ENCODE assay signal across 8 mouse cellular contexts in genomic region chr5:36955366-36955765, GRCm38 (mm10). TPM values are rescaled to one million over a fixed set of nuclear protein-coding genes. Genes with fewer than 3 reads are reported as not detected.
A peak's percentile ranks its signal among the peaks of the same experiment; 100 is the strongest.
DNase-seq lines count a peak whose midpoint lies in the region; ATAC-seq and TF ChIP-seq lines count a peak whose summit lies in the region.

No protein-coding gene starts in this region.

- ATAC-seq in G1E (ENCODE audit: extremely low read depth, insufficient number of reproducible peaks, low FRiP score, poor library complexity, severe bottlenecking) = no peak
- peak; percentile 15; the same call in 1 of the 2 replicates for ATAC-seq in neural tube, embryonic 14.5 days (ENCODE audit: low read depth)

- no peak overlapping the region for H3K9ac ChIP-seq in neural tube, embryonic 14.5 days (replicated peaks; ENCODE audit: low read depth, low read length)

- 16% methylated on average over 4 of the region's 4 CpGs for WGBS in neural tube, embryonic 14.5 days

- H3K36me3 ChIP-seq in G1E (replicated peaks) = no peaks in the 10 kb centered on the region
- no peaks in the 10 kb centered on the region for H3K36me3 ChIP-seq in neural tube, embryonic 14.5 days (ENCODE audit: control insufficient read depth, insufficient read depth, low read length)

- H3K27ac ChIP-seq in layer of hippocampus, adult 2 months = no peak overlapping the region
- H3K27ac ChIP-seq in neural tube, embryonic 14.5 days (ENCODE audit: low read depth, low read length) = no peak overlapping the region

- DNase-seq in adrenal gland, adult (ENCODE audit: inconsistent age in 2 of 2, low spot score in 1 of 2) = peak; percentile 25 to 69
- no peak for DNase-seq in adrenal gland, adult 8-10 months
- peak; percentile 39 to 58 for DNase-seq in layer of hippocampus, adult 2 months (ENCODE audit: low spot score in 2 of 2)
- DNase-seq in layer of hippocampus, postnatal 10 days (ENCODE audit: low spot score in 2 of 2) = no peak
- no peak for DNase-seq in G1E (ENCODE audit: low spot score)
- peak; percentile 57 for DNase-seq in embryo, embryonic 11 days
- no peak for DNase-seq in urinary bladder, adult 18-20 months (ENCODE audit: low spot score in 2 of 2)

- peaks cover 15% of the 10 kb centered on the region for H3K9me3 ChIP-seq in G1E (replicated peaks)
- no peaks in the 10 kb centered on the region for H3K9me3 ChIP-seq in neural tube, embryonic 14.5 days (ENCODE audit: control insufficient read depth, low read length)

- H3K4me3 ChIP-seq in layer of hippocampus, adult 2 months = no peak overlapping the region
- no peak overlapping the region for H3K4me3 ChIP-seq in G1E (ENCODE audit: low read depth, low read length)
- no peak overlapping the region for H3K4me3 ChIP-seq in neural tube, embryonic 14.5 days (ENCODE audit: low read depth, low read length)

- H3K4me2 ChIP-seq in neural tube, embryonic 14.5 days (ENCODE audit: low read depth, low read length) = no peak overlapping the region

- H3K4me1 ChIP-seq in G1E (ENCODE audit: insufficient read depth, low read depth, low read length) = no peaks in the 10 kb centered on the region
- H3K4me1 ChIP-seq in neural tube, embryonic 14.5 days (ENCODE audit: control insufficient read depth, insufficient read depth, low read length) = no peaks in the 10 kb centered on the region

- TF ChIP-seq CTCF in layer of hippocampus, adult 2 months (conservative IDR thresholded peaks at IDR 0.05) = peak; percentile 89
- TF ChIP-seq CTCF in G1E (IDR thresholded peaks at IDR 0.05; ENCODE audit: low read depth, low read length) = peak; percentile 5; the same call in 1 of the 2 replicates

- no peaks in the 10 kb centered on the region for H3K27me3 ChIP-seq in G1E (ENCODE audit: insufficient read depth, low read length)
- no peaks in the 10 kb centered on the region for H3K27me3 ChIP-seq in neural tube, embryonic 14.5 days (ENCODE audit: control insufficient read depth, insufficient read depth, low read length)

RNA-seq across cellular contexts. Expression of gene Wfs1, which starts 33.6 kb away (rescaled TPM):
- total RNA-seq in adrenal gland, adult 8-10 months (2022) = 100 to 1,000 TPM in 2 of 4 experiments, 10 to 100 TPM in 2; 36.1 to 156 (median 79.3) TPM
- total RNA-seq in layer of hippocampus, adult 2 months (2021) = 100 to 1,000 TPM; 133 to 144 TPM
- total RNA-seq in layer of hippocampus, postnatal 10 days (2021) = 10 to 100 TPM; 65.9 to 91.7 TPM
- not detected in 2 replicates for total RNA-seq in G1E (2014; fragmentation: Nextera tagmentation)
- total RNA-seq in G1E (2017) = 0.05 TPM in 1 of 2 replicates, not detected in the other
- polyA plus RNA-seq in G1E (2012) = 0.02 TPM in 1 of 2 replicates, not detected in the other
- polyA plus RNA-seq in neural tube, embryonic 14.5 days (2014; fragmentation: Nextera tagmentation; extraction: Ambion mirVana) = 7.4 and 9.6 TPM in 2 replicates

Comparison
In these comparisons a context has a peak if more than half of its experiments do, and no peak if none do; other contexts are left out.
1. DNase-seq: peak in adrenal gland, adult (2 of 2), layer of hippocampus, adult 2 months (2 of 2) and embryo, embryonic 11 days (single experiment); none in adrenal gland, adult 8-10 months (single experiment), layer of hippocampus, postnatal 10 days (0 of 2), G1E (single experiment) and urinary bladder, adult 18-20 months (0 of 2).
2. RNA of gene Wfs1, which starts 33.6 kb away (total RNA-seq): 133 to 144 TPM in layer of hippocampus, adult 2 months, 36.1 to 156 TPM in adrenal gland, adult 8-10 months and 65.9 to 91.7 TPM in layer of hippocampus, postnatal 10 days; 0.05 TPM in G1E; every median in the first group is over 10 times any median in the second.